Mouse (Mus musculus) heart, postnatal 0 days (tissue): ENCODE measurements at regions not wholly inside any gene's neighbourhood (a gene's known extent, or its start where the extent isn't known, plus 50 kb on each side); places are given as distances from the start of the nearest gene placed in this dataset.

Experiments
- ATAC-seq: fragments of 200-750 bp; cut with Nextera tagmentation; 2 replicates; pipeline ENCODE4 v1.8.0; 2017; ENCODE audit warnings: low read depth, moderate number of reproducible peaks, moderate library complexity; ENCODE audit not compliant: insufficient read depth
- DNase-seq: peaks from one replicate; pipeline ENCODE4 v3.0.0-alpha.2; 2016; ENCODE audit warnings: low spot score
- H3K27ac ChIP-seq: fragments of 300-500 bp; sonication (generic); 2 replicates; pipeline ENCODE4 v1.5.1; 2014; ENCODE audit warnings: low read depth, mild to moderate bottlenecking
- H3K27me3 ChIP-seq: fragments of 300-500 bp; sonication (generic); 2 replicates; pipeline ENCODE4 v1.6.1; 2014; ENCODE audit warnings: low read length, mixed read lengths; ENCODE audit not compliant: control insufficient read depth, insufficient read depth
- H3K36me3 ChIP-seq: fragments of 300-500 bp; sonication (generic); replicated peaks from 2 replicates; pipeline ENCODE4 v1.6.1; 2014; ENCODE audit warnings: low read length, mixed read lengths; ENCODE audit not compliant: control insufficient read depth, insufficient read depth
- H3K4me1 ChIP-seq: fragments of 300-500 bp; sonication (generic); 2 replicates; pipeline ENCODE4 v1.6.1; 2014; ENCODE audit warnings: antibody characterized with exemption; ENCODE audit not compliant: control insufficient read depth, insufficient read depth
- H3K4me2 ChIP-seq: fragments of 300-500 bp; sonication (generic); 2 replicates; pipeline ENCODE4 v1.6.1; 2014; ENCODE audit warnings: low read depth, mild to moderate bottlenecking, low read length, moderate library complexity
- H3K4me3 ChIP-seq: fragments of 300-500 bp; sonication (generic); 2 replicates; pipeline ENCODE4 v1.5.1; 2014; ENCODE audit warnings: low read depth, low read length
- H3K9ac ChIP-seq: fragments of 300-500 bp; sonication (generic); replicated peaks from 2 replicates; pipeline ENCODE4 v1.6.1; 2014; ENCODE audit warnings: low read depth, low read length, mixed read lengths
- H3K9me3 ChIP-seq: fragments of 300-500 bp; sonication (generic); replicated peaks from 2 replicates; pipeline ENCODE4 v1.6.1; 2016; ENCODE audit warnings: low read length; ENCODE audit not compliant: control insufficient read depth
- CTCF ChIP-seq: IDR thresholded peaks from 2 replicates; pipeline ENCODE4 v1.5.1; 2016; ENCODE audit warnings: antibody characterized with exemption, control low read depth, low read depth
- EP300 ChIP-seq: IDR thresholded peaks from 2 replicates; pipeline ENCODE4 v1.6.1; 2016; ENCODE audit warnings: antibody characterized with exemption, low read depth
- WGBS: fragments of 180-500 bp; shearing (Covaris S2); extraction: QIAGEN DNeasy Blood & Tissue Kit; methylation state at CpG from one replicate; pipeline ENCODE4 v1.1.7; 2014; 5-methylcytosine and 5-hydroxymethylcytosine counted together

GRCm38 (mm10) chr1:154255971-154256370 lies 55.0 kb downstream of the Zfp648 start:
- ATAC-seq = no peak
- TF ChIP-seq CTCF (no peak), EP300 (no peak)
- Histone ChIP-seq H3K4me1 (no peaks in the 10 kb centered on the region), H3K9me3 (no peaks in the 10 kb centered on the region), H3K9ac (no peak overlapping the region), H3K4me3 (no peak overlapping the region), H3K4me2 (no peak overlapping the region), H3K36me3 (no peaks in the 10 kb centered on the region), H3K27ac (no peak overlapping the region), H3K27me3 (no peaks in the 10 kb centered on the region)
- 76% methylated on average over 1 of the region's 1 CpGs for WGBS
- DNase-seq = no peak

DNA sequence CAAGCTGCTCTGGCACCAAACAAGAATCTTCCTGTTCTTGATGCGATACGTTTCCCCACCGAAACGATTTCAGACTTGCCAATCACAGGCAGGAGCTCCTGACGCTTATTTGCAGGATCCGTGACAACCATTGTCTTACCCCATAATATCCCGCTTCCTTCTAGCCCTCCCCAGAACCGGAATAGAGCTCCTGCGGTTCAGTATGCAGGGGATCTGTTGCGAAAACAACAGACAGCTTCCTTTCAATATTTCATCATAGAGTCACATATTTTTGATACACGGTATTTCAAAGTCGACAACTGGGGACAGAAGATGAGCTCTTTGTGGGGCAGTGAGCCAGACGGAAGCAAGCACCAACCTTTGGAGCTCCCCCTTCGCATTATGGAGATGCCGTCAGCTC lies 55.8 kb downstream of the Zfp648 start:
- H3K27ac ChIP-seq = no peak overlapping the region
- ATAC-seq (no peak), DNase-seq (no peak)
- no peak overlapping the region for H3K4me2 ChIP-seq
- H3K4me1 ChIP-seq = no peaks in the 10 kb centered on the region
- TF ChIP-seq EP300 = no peak
- no peak for TF ChIP-seq CTCF
- no peaks in the 10 kb centered on the region for H3K27me3 ChIP-seq
- H3K36me3 ChIP-seq = no peaks in the 10 kb centered on the region
- H3K4me3 ChIP-seq = no peak overlapping the region
- WGBS = 80% methylated on average over 15 of the region's 15 CpGs
- H3K9ac ChIP-seq = no peak overlapping the region
- H3K9me3 ChIP-seq = no peaks in the 10 kb centered on the region

GRCm38 (mm10) chr1:154258511-154258910 lies 57.5 kb downstream of the Zfp648 start:
- Histone ChIP-seq H3K4me3 (no peak overlapping the region), H3K9ac (no peak overlapping the region), H3K9me3 (no peaks in the 10 kb centered on the region), H3K27ac (no peak overlapping the region), H3K27me3 (no peaks in the 10 kb centered on the region), H3K36me3 (no peaks in the 10 kb centered on the region), H3K4me2 (no peak overlapping the region), H3K4me1 (no peaks in the 10 kb centered on the region)
- WGBS = 49% methylated on average over 3 of the region's 3 CpGs
- ATAC-seq (no peak), DNase-seq (peak; percentile 5)
- TF ChIP-seq EP300 = no peak
- TF ChIP-seq CTCF = no peak

GRCm38 (mm10) chr1:154260393-154260792 lies 59.4 kb downstream of the Zfp648 start:
- Histone ChIP-seq H3K4me2 (no peak overlapping the region), H3K9me3 (no peaks in the 10 kb centered on the region), H3K4me1 (no peaks in the 10 kb centered on the region), H3K27me3 (no peaks in the 10 kb centered on the region), H3K9ac (no peak overlapping the region), H3K27ac (no peak overlapping the region), H3K36me3 (no peaks in the 10 kb centered on the region), H3K4me3 (no peak overlapping the region)
- DNase-seq = no peak
- TF ChIP-seq CTCF = no peak
- 76% methylated on average over 5 of the region's 5 CpGs for WGBS
- no peak for ATAC-seq

- 0 out of 2 replicates have a peak, but pooled peaks cover 3% of the 10 kb centered on the region for H3K4me1 ChIP-seq
- 21% methylated on average over 8 of the region's 8 CpGs for WGBS
- DNase-seq (peak; percentile 37), ATAC-seq (no peak)
- H3K4me3 ChIP-seq = no peak overlapping the region
- H3K27ac ChIP-seq = no peak overlapping the region
- TF ChIP-seq CTCF (peak; percentile 91), EP300 (no peak)
- no peak overlapping the region for H3K4me2 ChIP-seq
- H3K27me3 ChIP-seq = no peaks in the 10 kb centered on the region
- no peaks in the 10 kb centered on the region for H3K9me3 ChIP-seq
- H3K9ac ChIP-seq = no peak overlapping the region
- no peaks in the 10 kb centered on the region for H3K36me3 ChIP-seq
These were observed 80.5 kb downstream of the Zfp648 start for GRCm38 (mm10) chr1:154281438-154281837.

- DNase-seq (no peak), ATAC-seq (no peak)
- H3K27ac ChIP-seq = no peak overlapping the region
- no peak overlapping the region for H3K4me3 ChIP-seq
- H3K4me2 ChIP-seq = no peak overlapping the region
- 52% methylated on average over 4 of the region's 4 CpGs for WGBS
- no peaks in the 10 kb centered on the region for H3K27me3 ChIP-seq
- no peak for TF ChIP-seq CTCF
- TF ChIP-seq EP300 = no peak
- H3K9ac ChIP-seq = no peak overlapping the region
- no peaks in the 10 kb centered on the region for H3K36me3 ChIP-seq
- H3K4me1 ChIP-seq = 0 out of 2 replicates have a peak, but pooled peaks cover 3% of the 10 kb centered on the region
- no peaks in the 10 kb centered on the region for H3K9me3 ChIP-seq
These were observed 85.1 kb downstream of the Zfp648 start for GRCm38 (mm10) chr1:154286080-154286479.
